Comparison of ENCODE assay signal across 7 mouse cellular contexts in genomic region chr12:79612334-79613060, GRCm38 (mm10).
DNase-seq lines count a peak whose midpoint lies in the region; ATAC-seq lines count a peak whose summit lies in the region.

No protein-coding gene starts in this region.

- no peak overlapping the region for H3K4me2 ChIP-seq in intestine, embryonic 16.5 days (ENCODE audit: low read depth, low read length)
- H3K4me2 ChIP-seq in midbrain, embryonic 11.5 days, result no peak overlapping the region

- H3K9me3 ChIP-seq in intestine, embryonic 16.5 days (ENCODE audit: control insufficient read depth, low read length), result no peaks in the 10 kb centered on the region
- H3K9me3 ChIP-seq in midbrain, embryonic 11.5 days (ENCODE audit: control insufficient read depth, low read length), result no peaks in the 10 kb centered on the region

- no peaks in the 10 kb centered on the region for H3K27me3 ChIP-seq in intestine, embryonic 16.5 days (replicated peaks; ENCODE audit: control insufficient read depth, insufficient read depth, low read length)
- H3K27me3 ChIP-seq in midbrain, embryonic 11.5 days (ENCODE audit: control insufficient read depth, insufficient read depth, low read length), result peaks cover 2% of the 10 kb centered on the region; the same call in 1 of the 2 replicates

- intact Hi-C loops in gastrocnemius, postnatal 36 days (cut with DNase I), result loop anchor here (2.0 to 5.0 kb wide), 3 partner anchors 275 to 520 kb away; partner anchors contain the start of gene Zfp36l1
- intact Hi-C loops in left cerebral cortex, postnatal 36 days (cut with DNase I), result loop anchor here (2.0 to 10.0 kb wide), 4 partner anchors 255 to 520 kb away; partner anchors contain the start of gene Zfp36l1

- H3K36me3 ChIP-seq in intestine, embryonic 16.5 days (ENCODE audit: control insufficient read depth, insufficient read depth, low read length), result no peaks in the 10 kb centered on the region
- no peaks in the 10 kb centered on the region for H3K36me3 ChIP-seq in midbrain, embryonic 11.5 days (ENCODE audit: control insufficient read depth, insufficient read depth, low read length)

- peaks cover 38% of the 10 kb centered on the region for H3K4me1 ChIP-seq in intestine, embryonic 16.5 days (ENCODE audit: control insufficient read depth, insufficient read depth, low read length)
- peaks cover 23% of the 10 kb centered on the region for H3K4me1 ChIP-seq in midbrain, embryonic 11.5 days (ENCODE audit: control insufficient read depth, insufficient read depth, low read length)

- WGBS in intestine, embryonic 16.5 days, result 45% methylated on average over 14 of the region's 14 CpGs
- WGBS in midbrain, embryonic 11.5 days, result 55% methylated on average over 14 of the region's 14 CpGs

- peak; percentile 91 for ATAC-seq in intestine, embryonic 16.5 days
- ATAC-seq in midbrain, embryonic 11.5 days (ENCODE audit: low FRiP score), result peak; percentile 89

- H3K27ac ChIP-seq in intestine, embryonic 16.5 days (ENCODE audit: low read length), result peak overlapping the region; percentile 64
- no peak overlapping the region for H3K27ac ChIP-seq in midbrain, embryonic 11.5 days (ENCODE audit: low read depth, low read length)

- no peak overlapping the region for H3K9ac ChIP-seq in intestine, embryonic 16.5 days (ENCODE audit: low read depth, low read length)
- H3K9ac ChIP-seq in midbrain, embryonic 11.5 days (ENCODE audit: low read length), result no peak overlapping the region

- H3K4me3 ChIP-seq in intestine, embryonic 16.5 days (ENCODE audit: low read length), result no peak overlapping the region
- H3K4me3 ChIP-seq in midbrain, embryonic 11.5 days (ENCODE audit: low read depth, low read length), result no peak overlapping the region

- DNase-seq in adrenal gland, adult 2 months, result peak; percentile 90
- peak; percentile 85 for DNase-seq in embryo, embryonic 11.5 days (ENCODE audit: low read depth, low spot score)
- peak; percentile 81 to 88 for DNase-seq in gastrocnemius, postnatal 36 days
- DNase-seq in left cerebral cortex, postnatal 36 days (ENCODE audit: low spot score in 2 of 2), result peak; percentile 80 to 81
- DNase-seq in midbrain, embryonic 11.5 days (ENCODE audit: low spot score, missing footprints), result peak; percentile 96
- peak; percentile 93 for DNase-seq in skeletal muscle tissue, adult 2 months (ENCODE audit: low read depth, low spot score)
